Mouse (Mus musculus) MEL (cell line): ENCODE measurements around the gene Gas8.

Source experiments
- CHD1 ChIP-seq: IDR thresholded peaks from 2 replicates; pipeline ENCODE4 v1.6.1; 2012; ENCODE audit warnings: low read depth, mild to moderate bottlenecking, inconsistent platforms, low read length, improper control_type of control experiment
- CHD2 ChIP-seq: IDR thresholded peaks from 2 replicates; pipeline ENCODE4 v1.6.1; 2011; ENCODE audit warnings: low read length, improper control_type of control experiment
- CTCF ChIP-seq, 3 experiments: IDR thresholded peaks in 2 of 3; conservative IDR thresholded peaks in 1 of 3; 2 replicates each; pipeline ENCODE4 v1.5.1; 2011 to 2012; ENCODE audit warnings: low read length in 3 of 3, low read depth in 2 of 3, mild to moderate bottlenecking in 2 of 3, improper control_type of control experiment in 1 of 3, inconsistent platforms in 1 of 3, mixed read lengths in 1 of 3, moderate library complexity in 1 of 3; ENCODE audit not compliant: control insufficient read depth in 1 of 3, insufficient read depth in 1 of 3, poor library complexity in 1 of 3, severe bottlenecking in 1 of 3
- JUND ChIP-seq: IDR thresholded peaks from 2 replicates; pipeline ENCODE4 v1.6.1; 2011; ENCODE audit warnings: low read depth, mild to moderate bottlenecking, improper control_type of control experiment, low read length
- KAT2A ChIP-seq: conservative IDR thresholded peaks from 2 replicates; pipeline ENCODE4 v1.6.1; 2012; ENCODE audit warnings: low read depth, low read length, improper control_type of control experiment, inconsistent platforms
- MAX ChIP-seq: IDR thresholded peaks from 2 replicates; pipeline ENCODE4 v1.6.1; 2011; ENCODE audit warnings: low read length, improper control_type of control experiment
- MAZ ChIP-seq: IDR thresholded peaks from 2 replicates; pipeline ENCODE4 v1.6.1; 2012; ENCODE audit warnings: low read depth, mild to moderate bottlenecking, inconsistent platforms, low read length, improper control_type of control experiment
- POLR2A ChIP-seq, 2 experiments: IDR thresholded peaks; 2 replicates each; pipeline ENCODE4 v1.6.1; 2011 to 2012; ENCODE audit warnings: low read length in 2 of 2, mild to moderate bottlenecking in 2 of 2, control low read depth in 1 of 2, improper control_type of control experiment in 1 of 2, low read depth in 1 of 2, moderate library complexity in 1 of 2; ENCODE audit not compliant: control insufficient read depth in 1 of 2, insufficient read depth in 1 of 2, poor library complexity in 1 of 2
- TAL1 ChIP-seq: IDR thresholded peaks from 2 replicates; pipeline ENCODE4 v1.6.1; 2012; ENCODE audit warnings: mild to moderate bottlenecking, inconsistent platforms, low read length, moderate library complexity, mixed read lengths
- TBP ChIP-seq: IDR thresholded peaks from 2 replicates; pipeline ENCODE4 v1.8.0; 2011; ENCODE audit warnings: low read depth, low read length, improper control_type of control experiment
- TCF12 ChIP-seq: IDR thresholded peaks from 2 replicates; pipeline ENCODE4 v1.6.1; 2014; ENCODE audit warnings: low read depth, mild to moderate bottlenecking, inconsistent platforms, low read length, improper control_type of control experiment, moderate library complexity
- USF1 ChIP-seq: IDR thresholded peaks from 2 replicates; pipeline ENCODE4 v1.6.1; 2014; ENCODE audit warnings: low read depth, mild to moderate bottlenecking, inconsistent platforms, low read length, improper control_type of control experiment, moderate library complexity
- ZC3H11A ChIP-seq: IDR thresholded peaks from 2 replicates; pipeline ENCODE4 v1.6.1; 2012; ENCODE audit warnings: low read depth, mild to moderate bottlenecking, inconsistent platforms, low read length, improper control_type of control experiment
- ZNF384 ChIP-seq: IDR thresholded peaks from 2 replicates; pipeline ENCODE4 v1.6.1; 2012; ENCODE audit warnings: low read depth, mild to moderate bottlenecking, inconsistent platforms, low read length, improper control_type of control experiment

GRCm38 (mm10) chr8:123505267-123505666, 13.4 kb upstream of the Gas8 start:
- TF ChIP-seq POLR2A (IDR thresholded peaks at IDR 0.05; ENCODE audit: control insufficient read depth in 1 of 2, insufficient read depth in 1 of 2, low read depth in 1 of 2, low read length in 2 of 2, poor library complexity in 1 of 2) (no peak), CTCF (IDR thresholded peaks at IDR 0.05 in 2 of 3, conservative IDR thresholded peaks at IDR 0.05 in 1 of 3; ENCODE audit: control insufficient read depth in 1 of 3, insufficient read depth in 1 of 3, low read depth in 2 of 3, low read length in 3 of 3, poor library complexity in 1 of 3, severe bottlenecking in 1 of 3) (no peak), MAZ (no peak), USF1 (no peak), ZNF384 (no peak), KAT2A (no peak), TAL1 (no peak), JUND (no peak), TBP (no peak), CHD1 (no peak), MAX (no peak), TCF12 (no peak), ZC3H11A (no peak), CHD2 (no peak)
